Mouse (Mus musculus) midbrain, postnatal 0 days (tissue): ENCODE results near the gene Gosr1. TPM values are rescaled to one million over a fixed set of nuclear protein-coding genes. Genes with fewer than 3 reads are reported as not detected.
"Not testable (repeated sequence)": the region's sequence is repeated elsewhere in the genome, so short reads cannot be mapped to it uniquely, and the experiment has no call there.

Experiments
- ATAC-seq: fragments of 200-750 bp; cut with Nextera tagmentation; 2 replicates; pipeline ENCODE4 v1.8.0; 2017; ENCODE audit warnings: moderate number of reproducible peaks, mild to moderate bottlenecking, moderate TSS enrichment, moderate library complexity; ENCODE audit not compliant: low FRiP score
- DNase-seq: peaks from one replicate; pipeline ENCODE4 v3.0.0-alpha.2; 2015; ENCODE audit warnings: low spot score
- H3K27ac ChIP-seq: fragments of 300-500 bp; sonication (generic); 2 replicates; pipeline ENCODE4 v1.5.1; 2014; ENCODE audit warnings: low read depth, mild to moderate bottlenecking, low read length, mixed read lengths
- H3K27me3 ChIP-seq: fragments of 300-500 bp; sonication (generic); 2 replicates; pipeline ENCODE4 v1.6.1; 2014; ENCODE audit warnings: low read length, control low read depth, mixed read lengths; ENCODE audit not compliant: insufficient read depth
- H3K36me3 ChIP-seq: fragments of 300-500 bp; sonication (generic); 2 replicates; pipeline ENCODE4 v1.6.1; 2014; ENCODE audit warnings: low read length, control low read depth, mixed read lengths; ENCODE audit not compliant: insufficient read depth
- H3K4me1 ChIP-seq: fragments of 300-500 bp; sonication (generic); 2 replicates; pipeline ENCODE4 v1.6.1; 2014; ENCODE audit warnings: mild to moderate bottlenecking, control low read depth, antibody characterized with exemption, low read length, mixed read lengths; ENCODE audit not compliant: insufficient read depth
- H3K4me2 ChIP-seq: fragments of 300-500 bp; sonication (generic); 2 replicates; pipeline ENCODE4 v1.6.1; 2014; ENCODE audit warnings: low read depth, mild to moderate bottlenecking, low read length, mixed read lengths; ENCODE audit not compliant: poor library complexity, severe bottlenecking
- H3K4me3 ChIP-seq: fragments of 300-500 bp; sonication (generic); 2 replicates; pipeline ENCODE4 v1.5.1; 2014; ENCODE audit warnings: low read depth, mild to moderate bottlenecking, low read length, moderate library complexity
- H3K9ac ChIP-seq: fragments of 300-500 bp; sonication (generic); replicated peaks from 2 replicates; pipeline ENCODE4 v1.6.1; 2014; ENCODE audit warnings: mild to moderate bottlenecking, low read length, moderate library complexity, mixed read lengths; ENCODE audit not compliant: poor library complexity, severe bottlenecking
- H3K9me3 ChIP-seq: fragments of 300-500 bp; sonication (generic); 2 replicates; pipeline ENCODE4 v1.6.1; 2016; ENCODE audit warnings: low read length, control low read depth
- CTCF ChIP-seq: IDR thresholded peaks from 2 replicates; pipeline ENCODE4 v1.5.1; 2016; ENCODE audit warnings: antibody characterized with exemption, mild to moderate bottlenecking
- WGBS: fragments of 180-500 bp; shearing (Covaris S2); extraction: QIAGEN DNeasy Blood & Tissue Kit; methylation state at CpG from one replicate; pipeline ENCODE4 v1.1.7; 2014; 5-methylcytosine and 5-hydroxymethylcytosine counted together
- polyA plus RNA-seq: library from polyadenylated mRNA; unstranded; fragments of >200 nt; fragmentation: Nextera tagmentation; extraction: Ambion mirVana; gene quantifications from 2 replicates; pipeline ENCODE4 v1.2.1, GENCODE M21; 2015
- total RNA-seq: library from RNA; depleted of rRNA; stranded (reverse); fragments of >200 nt; gene quantifications from 2 replicates; pipeline ENCODE4 v1.2.3, GENCODE M21; 2014

Gene Gosr1
- total and polyA plus RNA-seq, 2 experiments from 2014 or later: 23.4 to 30.3 TPM

GRCm38 (mm10) chr11:76806026-76806425 lies 42.6 kb upstream of the Gosr1 start:
- 71% methylated on average over 4 of the region's 4 CpGs for WGBS
- H3K36me3 ChIP-seq: peaks cover 47% of the 10 kb centered on the region

GRCm38 (mm10) chr11:76805072-76805471 lies 41.7 kb upstream of the Gosr1 start:
- H3K4me2 ChIP-seq, H3K4me3 ChIP-seq, ATAC-seq, H3K9ac ChIP-seq, DNase-seq, H3K27me3 ChIP-seq, H3K9me3 ChIP-seq, H3K27ac ChIP-seq, H3K4me1 ChIP-seq: not testable (repeated sequence)
- peaks cover 49% of the 10 kb centered on the region for H3K36me3 ChIP-seq
- WGBS: 98% methylated on average over 3 of the region's 4 CpGs

More at GRCm38 (mm10) chr11:76806026-76806425, 42.6 kb upstream of the Gosr1 start:
- H3K4me2 ChIP-seq: no peak overlapping the region
- no peak for TF ChIP-seq CTCF
- no peak overlapping the region for H3K9ac ChIP-seq
- no peaks in the 10 kb centered on the region for H3K27me3 ChIP-seq
- no peak overlapping the region for H3K4me3 ChIP-seq
- DNase-seq: no peak
- no peaks in the 10 kb centered on the region for H3K4me1 ChIP-seq
- no peak for ATAC-seq
- H3K9me3 ChIP-seq: no peaks in the 10 kb centered on the region
- no peak overlapping the region for H3K27ac ChIP-seq

- DNase-seq (no peak), ATAC-seq (no peak)
- Histone ChIP-seq H3K36me3 (peaks cover 48% of the 10 kb centered on the region), H3K4me3 (no peak overlapping the region), H3K9me3 (no peaks in the 10 kb centered on the region), H3K4me1 (no peaks in the 10 kb centered on the region), H3K9ac (no peak overlapping the region), H3K27me3 (no peaks in the 10 kb centered on the region), H3K4me2 (no peak overlapping the region), H3K27ac (no peak overlapping the region)
- WGBS: 92% methylated on average over 3 of the region's 3 CpGs
- TF ChIP-seq CTCF: no peak
Observed at GRCm38 (mm10) chr11:76803266-76803665, 39.9 kb upstream of the Gosr1 start.

- Histone ChIP-seq H3K27ac (no peak overlapping the region), H3K9ac (no peak overlapping the region), H3K27me3 (no peaks in the 10 kb centered on the region), H3K4me1 (no peaks in the 10 kb centered on the region), H3K4me2 (no peak overlapping the region), H3K36me3 (peaks cover 33% of the 10 kb centered on the region), H3K4me3 (no peak overlapping the region), H3K9me3 (no peaks in the 10 kb centered on the region)
- 92% methylated on average over 6 of the region's 6 CpGs for WGBS
- no peak for TF ChIP-seq CTCF
- no peak for ATAC-seq
- DNase-seq: no peak
Observed at GRCm38 (mm10) chr11:76797236-76797635, 33.9 kb upstream of the Gosr1 start.

- Histone ChIP-seq H3K4me2 (no peak overlapping the region), H3K36me3 (peaks cover 26% of the 10 kb centered on the region), H3K4me1 (no peaks in the 10 kb centered on the region), H3K9me3 (no peaks in the 10 kb centered on the region), H3K9ac (no peak overlapping the region), H3K27me3 (no peaks in the 10 kb centered on the region), H3K27ac (no peak overlapping the region), H3K4me3 (no peak overlapping the region)
- TF ChIP-seq CTCF: no peak
- ATAC-seq (no peak), DNase-seq (peak; percentile 4)
- WGBS: 77% methylated on average over 5 of the region's 5 CpGs
Observed at GRCm38 (mm10) chr11:76795326-76795725, 31.9 kb upstream of the Gosr1 start.

GRCm38 (mm10) chr11:76791331-76791730 lies 28.0 kb upstream of the Gosr1 start:
- Histone ChIP-seq H3K9me3 (no peaks in the 10 kb centered on the region), H3K4me3 (no peak overlapping the region), H3K27ac (no peak overlapping the region), H3K4me1 (no peaks in the 10 kb centered on the region), H3K36me3 (peaks cover 14% of the 10 kb centered on the region), H3K4me2 (no peak overlapping the region), H3K9ac (no peak overlapping the region), H3K27me3 (no peaks in the 10 kb centered on the region)
- ATAC-seq (no peak), DNase-seq (no peak)
- WGBS: 96% methylated on average over 7 of the region's 7 CpGs
- no peak for TF ChIP-seq CTCF
